Mouse (Mus musculus): ENCODE measurements around the gene Msantd3. TPM values are rescaled to one million over a fixed set of nuclear protein-coding genes. Genes with fewer than 3 reads are reported as not detected.
A peak's percentile ranks its signal among the peaks of the same experiment; 100 is the strongest.

Gene Msantd3
- polyA plus RNA-seq, 1 experiment from 2014 or later, result 61.9 TPM

GRCm38 (mm10) chr4:48538581-48538980 lies 1.2 kb upstream of the Msantd3 start:
- DNase-seq (ENCODE audit: low spot score) (no peak), ATAC-seq (ENCODE audit: low FRiP score) (no peak)
- Histone ChIP-seq H3K27me3 (ENCODE audit: control insufficient read depth, insufficient read depth, low read length) (no peaks in the 10 kb centered on the region), H3K9ac (ENCODE audit: low read depth, low read length) (no peak overlapping the region), H3K4me3 (ENCODE audit: low read depth, low read length) (no peak overlapping the region), H3K27ac (ENCODE audit: low read depth, low read length) (no peak overlapping the region), H3K36me3 (ENCODE audit: control insufficient read depth, insufficient read depth, low read length) (no peaks in the 10 kb centered on the region), H3K4me2 (replicated peaks; ENCODE audit: low read depth, low read length) (no peak overlapping the region), H3K9me3 (ENCODE audit: control insufficient read depth, low read length) (no peaks in the 10 kb centered on the region), H3K4me1 (replicated peaks; ENCODE audit: control insufficient read depth, insufficient read depth, low read length) (peaks cover 7% of the 10 kb centered on the region; the same call in 1 of the 2 replicates)
- WGBS, result 95% methylated on average over 2 of the region's 2 CpGs

- Histone ChIP-seq H3K4me3 (ENCODE audit: low read depth, low read length) (peak overlapping the region; percentile 85), H3K4me2 (replicated peaks; ENCODE audit: low read depth, low read length) (peak overlapping the region; percentile 70), H3K4me1 (replicated peaks; ENCODE audit: control insufficient read depth, insufficient read depth, low read length) (peaks cover 10% of the 10 kb centered on the region), H3K27ac (ENCODE audit: low read depth, low read length) (peak overlapping the region; percentile 95), H3K9me3 (ENCODE audit: control insufficient read depth, low read length) (no peaks in the 10 kb centered on the region), H3K27me3 (ENCODE audit: control insufficient read depth, insufficient read depth, low read length) (no peaks in the 10 kb centered on the region), H3K9ac (ENCODE audit: low read depth, low read length) (peak overlapping the region; percentile 99), H3K36me3 (ENCODE audit: control insufficient read depth, insufficient read depth, low read length) (no peaks in the 10 kb centered on the region)
- 0% methylated on average over 19 of the region's 50 CpGs for WGBS
- ATAC-seq (ENCODE audit: low FRiP score) (peak; percentile 67), DNase-seq (ENCODE audit: low spot score) (peak; percentile 73)
These were observed 909 bp downstream of the Msantd3 start for GRCm38 (mm10) chr4:48540576-48541111.

DNA sequence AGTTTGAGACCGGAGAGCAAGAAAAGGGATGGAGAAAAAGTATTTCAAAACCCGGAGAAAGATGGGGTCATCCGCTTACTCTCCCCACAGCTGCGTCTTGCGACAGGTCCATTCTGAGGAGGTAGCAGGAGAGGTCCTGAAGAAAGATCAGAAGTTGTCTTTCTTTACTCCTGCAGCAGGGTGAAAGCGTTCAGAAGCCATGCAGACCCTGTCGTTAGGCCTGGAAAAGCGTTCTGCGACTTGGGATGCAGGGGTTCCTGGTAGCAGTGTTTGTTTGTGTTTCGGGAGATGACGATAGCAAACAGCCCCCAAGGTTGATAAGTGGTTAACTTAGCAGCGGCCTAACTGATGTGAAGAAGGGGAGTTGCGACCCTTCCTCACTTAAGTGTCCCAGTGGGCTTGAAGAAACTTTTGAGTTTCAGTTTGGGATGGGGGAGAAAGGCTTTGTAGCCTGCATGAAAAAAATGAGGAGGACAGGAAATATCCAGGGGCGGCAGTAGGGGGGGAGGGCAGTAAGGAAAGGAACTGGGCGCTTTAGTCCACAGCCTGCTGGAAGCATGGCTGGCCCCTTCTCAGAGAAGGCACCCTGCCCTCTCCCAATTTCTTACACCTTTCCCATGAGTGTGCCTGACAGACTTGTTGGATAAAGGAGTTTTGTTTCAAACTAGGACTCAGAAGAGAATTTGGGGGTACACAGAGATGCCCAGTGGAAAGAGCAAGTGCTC lies 2.0 kb downstream of the Msantd3 start:
- Histone ChIP-seq H3K36me3 (ENCODE audit: control insufficient read depth, insufficient read depth, low read length) (no peaks in the 10 kb centered on the region), H3K4me2 (replicated peaks; ENCODE audit: low read depth, low read length) (peak overlapping the region; percentile 70), H3K27ac (ENCODE audit: low read depth, low read length) (no peak overlapping the region; the same call in 1 of the 2 replicates), H3K9me3 (ENCODE audit: control insufficient read depth, low read length) (no peaks in the 10 kb centered on the region), H3K4me3 (ENCODE audit: low read depth, low read length) (peak overlapping the region; percentile 85), H3K27me3 (ENCODE audit: control insufficient read depth, insufficient read depth, low read length) (no peaks in the 10 kb centered on the region), H3K4me1 (replicated peaks; ENCODE audit: control insufficient read depth, insufficient read depth, low read length) (peaks cover 16% of the 10 kb centered on the region), H3K9ac (ENCODE audit: low read depth, low read length) (peak overlapping the region; percentile 99)
- WGBS, result 4% methylated on average over 15 of the region's 15 CpGs
- ATAC-seq (ENCODE audit: low FRiP score), result no peak
- DNase-seq (ENCODE audit: low spot score), result peak; percentile 46

GRCm38 (mm10) chr4:48542351-48542750 lies 2.6 kb downstream of the Msantd3 start:
- Histone ChIP-seq H3K9ac (ENCODE audit: low read depth, low read length) (no peak overlapping the region), H3K4me2 (replicated peaks; ENCODE audit: low read depth, low read length) (peak overlapping the region; percentile 70), H3K4me3 (ENCODE audit: low read depth, low read length) (no peak overlapping the region), H3K9me3 (ENCODE audit: control insufficient read depth, low read length) (no peaks in the 10 kb centered on the region), H3K36me3 (ENCODE audit: control insufficient read depth, insufficient read depth, low read length) (no peaks in the 10 kb centered on the region), H3K4me1 (replicated peaks; ENCODE audit: control insufficient read depth, insufficient read depth, low read length) (peaks cover 21% of the 10 kb centered on the region), H3K27ac (ENCODE audit: low read depth, low read length) (no peak overlapping the region), H3K27me3 (ENCODE audit: control insufficient read depth, insufficient read depth, low read length) (no peaks in the 10 kb centered on the region)
- WGBS, result 37% methylated on average over 5 of the region's 5 CpGs
- no peak for ATAC-seq (ENCODE audit: low FRiP score)
- no peak for DNase-seq (ENCODE audit: low spot score)

- no peak overlapping the region for H3K27ac ChIP-seq (ENCODE audit: low read depth, low read length)
- H3K27me3 ChIP-seq (ENCODE audit: control insufficient read depth, insufficient read depth, low read length), result no peaks in the 10 kb centered on the region
These were observed 3.5 kb downstream of the Msantd3 start for GRCm38 (mm10) chr4:48543071-48543865.

GRCm38 (mm10) chr4:48544141-48544540 lies 4.4 kb downstream of the Msantd3 start:
- ATAC-seq (ENCODE audit: low FRiP score) (no peak), DNase-seq (ENCODE audit: low spot score) (no peak)
- no peak overlapping the region for H3K4me2 ChIP-seq (replicated peaks; ENCODE audit: low read depth, low read length)
- H3K4me1 ChIP-seq (replicated peaks; ENCODE audit: control insufficient read depth, insufficient read depth, low read length), result peaks cover 28% of the 10 kb centered on the region
- H3K4me3 ChIP-seq (ENCODE audit: low read depth, low read length), result no peak overlapping the region
- no peaks in the 10 kb centered on the region for H3K9me3 ChIP-seq (ENCODE audit: control insufficient read depth, low read length)
- 82% methylated on average over 8 of the region's 8 CpGs for WGBS
- H3K27me3 ChIP-seq (ENCODE audit: control insufficient read depth, insufficient read depth, low read length), result no peaks in the 10 kb centered on the region
- H3K27ac ChIP-seq (ENCODE audit: low read depth, low read length), result no peak overlapping the region
- H3K9ac ChIP-seq (ENCODE audit: low read depth, low read length), result no peak overlapping the region
- H3K36me3 ChIP-seq (ENCODE audit: control insufficient read depth, insufficient read depth, low read length), result no peaks in the 10 kb centered on the region

More at GRCm38 (mm10) chr4:48543071-48543865, 3.5 kb downstream of the Msantd3 start:
- no peak overlapping the region for H3K4me3 ChIP-seq (ENCODE audit: low read depth, low read length)
- H3K9me3 ChIP-seq (ENCODE audit: control insufficient read depth, low read length), result no peaks in the 10 kb centered on the region
- no peak for ATAC-seq (ENCODE audit: low FRiP score)
- H3K9ac ChIP-seq (ENCODE audit: low read depth, low read length), result no peak overlapping the region
- H3K4me1 ChIP-seq (replicated peaks; ENCODE audit: control insufficient read depth, insufficient read depth, low read length), result peaks cover 24% of the 10 kb centered on the region
- DNase-seq (ENCODE audit: low spot score), result no peak
- no peaks in the 10 kb centered on the region for H3K36me3 ChIP-seq (ENCODE audit: control insufficient read depth, insufficient read depth, low read length)
- no peak overlapping the region; the same call in 1 of the 2 replicates for H3K4me2 ChIP-seq (replicated peaks; ENCODE audit: low read depth, low read length)
- 67% methylated on average over 6 of the region's 6 CpGs for WGBS

DNA sequence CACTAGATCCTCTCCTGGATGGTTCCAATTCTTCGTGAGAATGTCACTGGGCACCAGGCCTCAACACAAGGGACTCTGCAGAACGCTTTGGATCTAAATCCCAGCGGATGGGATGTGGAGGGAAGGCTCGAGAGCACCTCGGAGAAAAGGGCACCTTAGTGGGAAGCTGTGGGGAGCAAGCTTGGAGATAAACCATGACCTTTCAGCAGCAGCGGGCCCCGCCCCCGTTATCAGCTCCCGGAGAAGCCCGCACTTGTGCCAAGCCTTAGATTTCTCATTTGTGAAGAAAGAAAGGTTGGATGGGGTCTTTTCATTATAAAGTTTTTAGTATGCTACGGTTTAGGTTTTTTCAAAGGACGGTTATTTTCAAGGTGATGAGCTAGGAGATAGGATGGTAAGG lies 6.2 kb downstream of the Msantd3 start:
- ATAC-seq (ENCODE audit: low FRiP score) (no peak), DNase-seq (ENCODE audit: low spot score) (no peak)
- WGBS, result 48% methylated on average over 12 of the region's 12 CpGs
- H3K4me2 ChIP-seq (replicated peaks; ENCODE audit: low read depth, low read length), result 0 out of 2 replicates have a peak overlapping the region, but pooled peaks have one; percentile 17
- H3K9me3 ChIP-seq (ENCODE audit: control insufficient read depth, low read length), result no peaks in the 10 kb centered on the region
- peaks cover 28% of the 10 kb centered on the region for H3K4me1 ChIP-seq (replicated peaks; ENCODE audit: control insufficient read depth, insufficient read depth, low read length)
- peak overlapping the region; percentile 83 for H3K27ac ChIP-seq (ENCODE audit: low read depth, low read length)
- no peaks in the 10 kb centered on the region for H3K36me3 ChIP-seq (ENCODE audit: control insufficient read depth, insufficient read depth, low read length)
- no peak overlapping the region for H3K4me3 ChIP-seq (ENCODE audit: low read depth, low read length)
- H3K27me3 ChIP-seq (ENCODE audit: control insufficient read depth, insufficient read depth, low read length), result no peaks in the 10 kb centered on the region
- H3K9ac ChIP-seq (ENCODE audit: low read depth, low read length), result peak overlapping the region; percentile 54; the same call in 1 of the 2 replicates

GRCm38 (mm10) chr4:48546568-48547496 lies 7.1 kb downstream of the Msantd3 start:
- Histone ChIP-seq H3K36me3 (ENCODE audit: control insufficient read depth, insufficient read depth, low read length) (no peaks in the 10 kb centered on the region), H3K9ac (ENCODE audit: low read depth, low read length) (peak overlapping the region; percentile 54), H3K27me3 (ENCODE audit: control insufficient read depth, insufficient read depth, low read length) (no peaks in the 10 kb centered on the region), H3K4me1 (replicated peaks; ENCODE audit: control insufficient read depth, insufficient read depth, low read length) (peaks cover 28% of the 10 kb centered on the region), H3K4me2 (replicated peaks; ENCODE audit: low read depth, low read length) (peak overlapping the region; percentile 17; the same call in 1 of the 2 replicates), H3K27ac (ENCODE audit: low read depth, low read length) (peak overlapping the region; percentile 83), H3K9me3 (ENCODE audit: control insufficient read depth, low read length) (no peaks in the 10 kb centered on the region), H3K4me3 (ENCODE audit: low read depth, low read length) (0 out of 2 replicates have a peak overlapping the region, but pooled peaks have one; percentile 10)
- ATAC-seq (ENCODE audit: low FRiP score) (peak; percentile 86), DNase-seq (ENCODE audit: low spot score) (peak; percentile 61)
- 29% methylated on average over 9 of the region's 9 CpGs for WGBS

All from hindbrain, embryonic 11.5 days (tissue).